Mouse (Mus musculus) heart, embryonic 14.5 days (tissue): ENCODE measurements around the gene Gm11444. TPM values are rescaled to one million over a fixed set of nuclear protein-coding genes. Genes with fewer than 3 reads are reported as not detected.

Experiments
- ATAC-seq: fragments of 200-750 bp; cut with Nextera tagmentation; 2 replicates; pipeline ENCODE4 v1.8.0; 2017; ENCODE audit warnings: low read depth, moderate TSS enrichment; ENCODE audit not compliant: insufficient number of reproducible peaks, insufficient read depth, low FRiP score
- H3K27ac ChIP-seq, 2 experiments: fragments of 200-500 bp in 1 of 2; fragments of 300-500 bp in 1 of 2; sonication (generic) in 1 of 2; replicated peaks in 1 of 2; 2 replicates each; pipeline ENCODE4 v1.5.1; 2012 to 2014; ENCODE audit warnings: low read depth in 2 of 2, low read length in 2 of 2, control low read depth in 1 of 2, mild to moderate bottlenecking in 1 of 2, mixed read lengths in 1 of 2; ENCODE audit not compliant: control insufficient read depth in 1 of 2, insufficient read depth in 1 of 2
- H3K27me3 ChIP-seq: fragments of 300-500 bp; sonication (generic); 2 replicates; pipeline ENCODE4 v1.6.1; 2014; ENCODE audit warnings: mild to moderate bottlenecking, low read length, control low read depth; ENCODE audit not compliant: control insufficient read depth, insufficient read depth
- H3K36me3 ChIP-seq: fragments of 300-500 bp; sonication (generic); 2 replicates; pipeline ENCODE4 v1.6.1; 2014; ENCODE audit warnings: mild to moderate bottlenecking, control low read depth, low read length, mixed read lengths; ENCODE audit not compliant: control insufficient read depth, insufficient read depth
- H3K4me1 ChIP-seq, 2 experiments: fragments of 200-500 bp in 1 of 2; fragments of 300-500 bp in 1 of 2; sonication (generic) in 1 of 2; 2 replicates each; pipeline ENCODE4 v1.6.1; 2012 to 2014; ENCODE audit warnings: low read length in 2 of 2, control low read depth in 1 of 2, mixed read lengths in 1 of 2; ENCODE audit not compliant: control insufficient read depth in 2 of 2, insufficient read depth in 2 of 2
- H3K4me2 ChIP-seq: fragments of 300-500 bp; sonication (generic); 2 replicates; pipeline ENCODE4 v1.6.1; 2014; ENCODE audit warnings: mild to moderate bottlenecking, low read length
- H3K4me3 ChIP-seq, 2 experiments: fragments of 200-500 bp in 1 of 2; fragments of 300-500 bp in 1 of 2; sonication (generic) in 1 of 2; 2 replicates each; pipeline ENCODE4 v1.5.1; 2012 to 2014; ENCODE audit warnings: low read length in 2 of 2, mild to moderate bottlenecking in 2 of 2, control low read depth in 1 of 2, low read depth in 1 of 2, moderate library complexity in 1 of 2; ENCODE audit not compliant: control insufficient read depth in 1 of 2, insufficient read depth in 1 of 2
- H3K9ac ChIP-seq: fragments of 300-500 bp; sonication (generic); 2 replicates; pipeline ENCODE4 v1.6.1; 2014; ENCODE audit warnings: mild to moderate bottlenecking, low read length
- H3K9me3 ChIP-seq: fragments of 300-500 bp; sonication (generic); 2 replicates; pipeline ENCODE4 v1.6.1; 2016; ENCODE audit warnings: low read length, control low read depth; ENCODE audit not compliant: control insufficient read depth
- WGBS: fragments of 180-500 bp; shearing (Covaris S2); extraction: QIAGEN DNeasy Blood & Tissue Kit; methylation state at CpG from one replicate; pipeline ENCODE4 v1.1.7; 2014; 5-methylcytosine and 5-hydroxymethylcytosine counted together
- polyA plus RNA-seq: library from polyadenylated mRNA; unstranded; fragments of >200 nt; fragmentation: Nextera tagmentation; extraction: Ambion mirVana; gene quantifications from 2 replicates; pipeline ENCODE4 v1.2.1, GENCODE M21; 2014

The Gm11444 gene
- polyA plus RNA-seq, 1 experiment from 2014 or later, result not detected

DNA sequence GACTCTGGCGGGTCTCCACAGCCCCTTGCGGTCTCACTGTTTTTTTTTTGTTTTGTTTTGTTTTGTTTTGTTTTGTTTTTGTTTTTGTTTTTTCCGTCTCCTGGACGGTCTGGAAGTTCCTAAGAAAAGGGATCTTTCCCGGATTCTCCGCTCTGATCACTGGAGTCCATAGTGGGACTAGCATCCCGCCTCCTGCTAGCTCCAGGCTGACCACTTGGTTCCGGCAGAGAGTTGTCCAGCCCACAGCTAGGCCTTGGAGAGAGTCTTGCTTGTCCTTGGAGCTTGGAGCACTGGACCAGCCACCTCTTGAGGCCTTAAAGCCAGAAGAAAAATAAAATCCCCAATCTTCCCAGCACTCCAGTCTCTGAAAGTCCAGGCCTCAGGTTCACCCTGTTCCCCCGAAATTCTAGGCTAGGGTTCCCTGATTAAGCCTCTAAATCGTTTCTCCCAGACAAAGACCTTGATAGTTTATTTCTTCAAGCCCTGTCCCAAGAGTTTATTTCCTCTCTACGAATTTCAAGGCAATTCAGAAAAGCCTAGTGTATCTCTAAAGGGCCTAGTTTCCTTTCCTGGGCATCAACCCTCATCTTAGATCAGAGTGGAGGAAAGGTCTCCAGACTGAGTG lies 16.3 kb downstream of the Gm11444 start:
- peaks cover 84% of the 10 kb centered on the region for H3K27me3 ChIP-seq
- no peak for ATAC-seq
- H3K9me3 ChIP-seq, result no peaks in the 10 kb centered on the region
- H3K9ac ChIP-seq, result peak overlapping the region; percentile 79
- peaks cover 17 to 40% of the 10 kb centered on the region in 2 experiments for H3K4me1 ChIP-seq
- H3K27ac ChIP-seq, result no peak overlapping the region
- 18% methylated on average over 11 of the region's 11 CpGs for WGBS
- no peaks in the 10 kb centered on the region for H3K36me3 ChIP-seq
- peak overlapping the region; percentile 92 for H3K4me2 ChIP-seq
- H3K4me3 ChIP-seq, result peak overlapping the region; percentile 59 to 65

DNA sequence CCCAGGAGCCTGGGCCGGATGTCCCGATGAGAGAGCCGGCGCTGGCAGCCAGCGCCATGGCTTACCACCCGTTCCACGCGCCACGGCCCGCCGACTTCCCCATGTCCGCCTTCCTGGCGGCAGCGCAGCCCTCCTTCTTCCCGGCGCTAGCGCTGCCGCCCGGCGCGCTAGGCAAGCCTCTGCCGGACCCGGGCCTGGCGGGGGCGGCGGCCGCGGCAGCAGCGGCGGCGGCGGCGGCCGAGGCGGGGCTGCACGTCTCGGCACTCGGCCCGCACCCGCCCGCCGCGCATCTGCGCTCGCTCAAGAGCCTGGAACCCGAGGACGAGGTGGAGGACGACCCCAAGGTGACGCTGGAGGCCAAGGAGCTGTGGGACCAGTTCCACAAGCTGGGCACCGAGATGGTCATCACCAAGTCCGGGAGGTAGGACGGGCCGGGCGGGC lies 17.0 kb downstream of the Gm11444 start:
- Histone ChIP-seq H3K27ac (peak overlapping the region in 1 of 2 experiments; percentile 61; a peak in 2 of 4 replicates), H3K36me3 (no peaks in the 10 kb centered on the region), H3K9ac (peak overlapping the region; percentile 79), H3K4me1 (peaks cover 17 to 35% of the 10 kb centered on the region in 2 experiments), H3K4me2 (peak overlapping the region; percentile 92), H3K27me3 (peaks cover 84% of the 10 kb centered on the region), H3K9me3 (no peaks in the 10 kb centered on the region), H3K4me3 (peak overlapping the region; percentile 59 to 65)
- under 1% methylated on average over 48 of the region's 54 CpGs for WGBS
- ATAC-seq, result no peak

DNA sequence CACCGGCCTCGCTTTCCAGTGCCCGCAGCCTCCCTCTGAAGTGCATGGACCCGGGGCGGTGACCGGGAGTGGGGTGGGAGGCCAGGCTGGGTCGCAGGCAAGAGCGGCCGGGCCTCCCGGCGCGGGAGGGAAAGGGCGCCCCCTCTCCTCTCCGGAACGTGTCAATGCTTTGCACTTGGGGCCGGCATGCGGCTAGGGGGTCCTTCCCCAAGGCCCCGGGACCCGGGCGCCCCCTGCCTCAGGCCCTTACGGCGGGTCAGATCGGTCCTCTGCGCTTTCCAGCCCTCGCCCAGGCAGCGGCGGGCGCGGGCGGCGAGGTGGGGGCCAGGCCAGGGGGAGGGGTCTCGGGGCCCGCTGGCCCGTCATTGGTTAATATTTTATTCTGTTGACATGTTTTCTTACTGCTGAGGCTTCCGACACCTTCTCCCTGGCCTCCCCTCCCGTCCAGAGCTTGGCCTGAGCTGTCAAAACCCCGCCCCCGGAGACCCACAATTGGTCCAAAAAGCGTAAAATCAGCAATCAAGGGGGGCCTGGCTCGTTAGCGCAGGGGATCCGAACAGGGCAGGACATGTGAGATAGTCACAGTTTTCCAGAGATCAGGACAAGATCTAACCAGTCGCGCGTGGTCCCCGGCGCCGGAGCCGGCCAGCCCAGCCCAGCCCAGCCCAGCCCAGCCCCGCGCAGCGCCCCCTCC lies 17.8 kb downstream of the Gm11444 start, which contains the start of gene Tbx2:
Gene Tbx2 (plus strand): TSS at position 321 of the 694 bp plus-strand sequence.
- Histone ChIP-seq H3K4me3 (peak within 1 kb of the TSS; percentile 59 to 65), H3K9me3 (no peaks in the 10 kb centered on the region), H3K27ac (peak within 1 kb of the TSS; percentile 2 to 61; a peak in 3 of 4 replicates), H3K9ac (peak within 1 kb of the TSS; percentile 79), H3K4me2 (peak within 1 kb of the TSS; percentile 92), H3K27me3 (peaks cover 85% of the 10 kb centered on the region), H3K36me3 (no peaks in the 10 kb centered on the region), H3K4me1 (peaks cover 17 to 33% of the 10 kb centered on the region in 2 experiments)
- peak; percentile 34 for ATAC-seq
- under 1% methylated on average over 35 of the region's 52 CpGs for WGBS

DNA sequence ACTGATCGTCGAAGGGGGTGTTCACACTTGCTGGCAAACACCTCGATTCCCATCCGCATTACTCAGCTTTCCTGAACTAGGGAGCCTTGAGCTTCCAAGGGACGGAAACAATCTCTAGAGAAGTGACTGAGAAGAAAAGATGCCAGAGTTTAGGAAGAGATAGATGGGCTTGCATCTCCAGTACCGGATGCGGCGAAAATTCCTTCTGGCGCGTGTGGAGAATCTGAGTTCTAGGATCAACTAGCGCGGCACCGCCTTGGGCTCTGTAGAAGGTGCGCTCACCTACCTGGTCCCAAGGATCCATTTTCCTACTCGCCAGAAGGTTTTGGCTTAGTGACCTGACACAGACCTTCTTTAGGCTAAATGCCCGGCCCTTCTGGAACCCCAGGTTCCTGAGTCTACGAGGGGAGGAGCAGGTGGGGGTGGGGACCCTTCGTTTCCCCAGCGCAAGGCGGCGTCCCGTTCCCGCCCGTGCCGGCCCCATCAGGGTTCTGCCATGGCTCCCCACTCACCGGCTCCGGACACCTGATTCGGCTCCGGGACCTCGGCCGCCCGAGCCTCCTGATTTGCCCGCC lies 18.4 kb downstream of the Gm11444 start:
- ATAC-seq, result no peak
- under 1% methylated on average over 33 of the region's 33 CpGs for WGBS
- Histone ChIP-seq H3K4me1 (peaks cover 15 to 37% of the 10 kb centered on the region in 2 experiments), H3K4me2 (peak overlapping the region; percentile 92), H3K36me3 (no peaks in the 10 kb centered on the region), H3K9ac (peak overlapping the region; percentile 79), H3K9me3 (no peaks in the 10 kb centered on the region), H3K27me3 (peaks cover 87% of the 10 kb centered on the region), H3K27ac (peak overlapping the region; percentile 2 to 61; a peak in 3 of 4 replicates), H3K4me3 (peak overlapping the region; percentile 59 to 65)

DNA sequence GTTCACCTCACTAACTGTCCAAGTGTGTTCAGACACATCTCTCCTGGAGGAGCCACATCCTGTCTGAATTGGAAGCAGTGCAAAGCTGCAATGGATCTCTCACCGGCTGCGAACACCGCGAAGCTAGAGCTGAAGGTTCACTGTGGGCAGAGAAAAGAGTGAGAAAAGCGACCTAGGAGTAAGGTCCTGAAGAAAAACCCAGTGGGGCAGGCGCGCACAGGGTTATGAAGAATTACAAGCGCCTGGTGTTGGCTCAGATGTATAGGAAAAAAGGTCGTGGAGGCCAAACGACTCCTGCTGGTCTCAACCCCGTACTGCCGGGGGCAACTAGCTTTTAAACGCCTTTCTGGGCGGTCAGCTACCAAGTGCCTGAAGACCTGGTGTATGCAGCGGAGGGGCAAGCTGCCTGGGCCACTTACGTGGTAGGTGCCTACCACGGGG lies 19.2 kb downstream of the Gm11444 start:
- Histone ChIP-seq H3K9ac (no peak overlapping the region), H3K4me2 (peak overlapping the region; percentile 42), H3K27me3 (peaks cover 87% of the 10 kb centered on the region), H3K4me1 (peaks cover 14 to 37% of the 10 kb centered on the region in 2 experiments), H3K4me3 (peak overlapping the region in 1 of 2 experiments; percentile 11; a peak in 1 of 4 replicates), H3K27ac (no peak overlapping the region), H3K9me3 (no peaks in the 10 kb centered on the region), H3K36me3 (no peaks in the 10 kb centered on the region)
- 3% methylated on average over 17 of the region's 17 CpGs for WGBS
- no peak for ATAC-seq

DNA sequence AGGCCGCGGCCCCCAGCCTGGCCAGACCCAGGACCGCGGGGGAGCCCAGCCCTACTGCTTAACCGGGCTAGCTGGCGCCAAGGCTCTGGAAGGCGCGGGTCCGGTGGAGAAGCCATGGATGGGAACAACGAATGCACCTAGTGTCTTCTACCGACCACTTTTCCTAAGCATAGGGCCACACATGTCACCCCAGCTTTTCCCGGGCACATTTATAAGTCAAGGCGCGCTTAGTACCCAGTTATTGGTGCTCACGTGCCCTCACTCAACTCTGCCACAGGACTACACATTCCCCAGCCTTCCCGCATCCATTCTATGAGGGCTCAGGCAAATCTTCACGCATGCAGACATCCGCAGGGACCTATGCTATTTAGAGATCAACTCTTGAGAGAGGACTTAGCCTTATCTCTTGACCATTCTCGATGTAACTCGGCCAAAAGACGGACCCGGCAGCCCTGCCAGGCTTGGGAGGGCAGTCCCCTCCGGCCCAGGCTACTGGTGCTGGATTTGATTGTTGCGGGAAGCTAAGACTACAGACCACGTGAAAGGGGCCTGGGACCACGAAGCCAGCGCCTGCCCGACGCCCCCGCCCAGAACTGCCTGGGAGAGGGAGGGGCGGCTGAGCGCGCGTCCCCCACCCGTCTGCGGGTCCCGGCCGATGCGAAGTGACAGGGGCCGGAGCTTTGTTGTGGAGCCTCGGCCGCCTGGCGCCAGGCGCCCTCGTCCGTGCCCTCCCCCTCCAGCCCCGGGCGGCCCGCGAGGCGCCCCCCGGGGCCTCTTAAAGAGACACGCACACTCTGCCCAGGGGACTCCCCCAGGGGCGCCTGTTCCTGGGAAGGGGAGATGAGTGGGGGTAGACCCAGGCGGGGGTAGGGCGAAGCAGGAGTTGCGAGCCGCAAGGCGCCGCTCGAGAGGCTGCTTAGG lies 20.4 kb downstream of the Gm11444 start:
- Histone ChIP-seq H3K27ac (no peak overlapping the region), H3K4me2 (peak overlapping the region; percentile 74), H3K4me1 (peaks cover 21 to 39% of the 10 kb centered on the region in 2 experiments), H3K9ac (peak overlapping the region; percentile 67), H3K27me3 (peaks cover 83% of the 10 kb centered on the region), H3K4me3 (peak overlapping the region; percentile 33 to 42), H3K36me3 (no peaks in the 10 kb centered on the region), H3K9me3 (no peaks in the 10 kb centered on the region)
- ATAC-seq, result no peak
- WGBS, result under 1% methylated on average over 61 of the region's 61 CpGs
